27 mouse cellular contexts compared by ENCODE assay signal in the genomic region with DNA sequence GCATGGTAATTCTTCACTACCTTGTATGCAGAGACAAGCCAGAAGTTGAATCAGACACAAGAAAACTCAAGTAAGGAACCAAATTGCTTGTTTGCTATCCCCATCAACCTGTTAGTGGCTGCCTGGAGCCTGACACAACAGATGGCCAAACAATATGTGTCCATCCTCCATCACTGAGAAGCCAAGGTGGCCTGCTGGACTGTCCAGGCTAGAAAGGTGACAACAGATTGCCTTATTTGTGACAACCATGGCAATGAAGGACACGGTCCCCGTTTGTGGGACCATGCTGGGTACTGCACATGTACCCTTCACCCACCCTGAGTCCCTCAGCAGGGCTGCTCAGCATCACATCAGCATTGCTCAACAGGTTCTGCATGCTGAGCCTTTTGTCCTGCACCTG. TPM values are rescaled to one million over a fixed set of nuclear protein-coding genes. Genes with fewer than 3 reads are reported as not detected.
A peak's percentile ranks its signal among the peaks of the same experiment; 100 is the strongest.
DNase-seq lines count a peak whose midpoint lies in the region; ATAC-seq lines count a peak whose summit lies in the region.
"Had no signal": no experiment of that assay in that cellular context is flagged by ENCODE, and none has a peak within 500 bp of the region (broad histone marks: within the 10 kb centered on the region; RNA-seq: fewer than 3 reads in every experiment).

No protein-coding gene starts in this region.

- no peaks in the 10 kb centered on the region for H3K36me3 ChIP-seq in forebrain, embryonic 15.5 days
- no peaks in the 10 kb centered on the region for H3K36me3 ChIP-seq in forebrain, embryonic 13.5 days (ENCODE audit: poor library complexity, severe bottlenecking)
- no peaks in the 10 kb centered on the region for H3K36me3 ChIP-seq in neural tube, embryonic 13.5 days
- H3K36me3 ChIP-seq in neural tube, embryonic 15.5 days, result no peaks in the 10 kb centered on the region
- no peaks in the 10 kb centered on the region for H3K36me3 ChIP-seq in kidney, embryonic 16.5 days (ENCODE audit: insufficient read depth, low read length)
- H3K36me3 ChIP-seq: heart, embryonic 12.5 days; hindbrain, embryonic 13.5 days; limb, embryonic 15.5 days; stomach, embryonic 15.5 days had no signal

- no peak overlapping the region for H3K4me2 ChIP-seq in forebrain, embryonic 15.5 days (replicated peaks)
- no peak overlapping the region for H3K4me2 ChIP-seq in forebrain, embryonic 13.5 days
- H3K4me2 ChIP-seq in neural tube, embryonic 13.5 days, result no peak overlapping the region
- H3K4me2 ChIP-seq in neural tube, embryonic 15.5 days, result no peak overlapping the region
- no peak overlapping the region for H3K4me2 ChIP-seq in kidney, embryonic 16.5 days (replicated peaks; ENCODE audit: low read depth, low read length)
- H3K4me2 ChIP-seq: heart, embryonic 12.5 days; hindbrain, embryonic 13.5 days; limb, embryonic 15.5 days; stomach, embryonic 15.5 days had no signal

- peak; percentile 90 for DNase-seq in cerebellum, adult 9-10 months
- DNase-seq in gastrocnemius, postnatal 14 days, result no peak
- DNase-seq: adrenal gland, postnatal 10 days; gastrocnemius, postnatal 10 days; heart, postnatal 4 days; kidney, adult 9 months; kidney, postnatal 14 days; layer of hippocampus, adult 9-11 months; lung, adult 2 months; lung, postnatal 10 days; retina, postnatal 1 day; right cerebral cortex, postnatal 14 days had no signal

- H3K4me3 ChIP-seq in forebrain, embryonic 15.5 days, result no peak overlapping the region
- no peak overlapping the region for H3K4me3 ChIP-seq in forebrain, embryonic 13.5 days
- no peak overlapping the region for H3K4me3 ChIP-seq in neural tube, embryonic 13.5 days
- no peak overlapping the region for H3K4me3 ChIP-seq in neural tube, embryonic 15.5 days (replicated peaks)
- H3K4me3 ChIP-seq in kidney, embryonic 16.5 days (ENCODE audit: low read length), result no peak overlapping the region
- H3K4me3 ChIP-seq: heart, embryonic 12.5 days; hindbrain, embryonic 13.5 days; limb, embryonic 10.5 days; limb, embryonic 15.5 days; stomach, embryonic 15.5 days had no signal

- H3K27ac ChIP-seq in forebrain, embryonic 15.5 days (replicated peaks), result no peak overlapping the region
- no peak overlapping the region for H3K27ac ChIP-seq in forebrain, embryonic 13.5 days
- H3K27ac ChIP-seq in neural tube, embryonic 13.5 days (replicated peaks), result no peak overlapping the region
- H3K27ac ChIP-seq in neural tube, embryonic 15.5 days (replicated peaks), result no peak overlapping the region
- H3K27ac ChIP-seq in kidney, embryonic 16.5 days (ENCODE audit: low read length), result no peak overlapping the region
- H3K27ac ChIP-seq: hindbrain, embryonic 13.5 days; limb, embryonic 10.5 days; limb, embryonic 15.5 days; liver, embryonic 14.5 days; macrophage; stomach, embryonic 15.5 days had no signal

- H3K9ac ChIP-seq in forebrain, embryonic 15.5 days (replicated peaks), result no peak overlapping the region
- no peak overlapping the region for H3K9ac ChIP-seq in forebrain, embryonic 13.5 days
- no peak overlapping the region for H3K9ac ChIP-seq in neural tube, embryonic 13.5 days
- no peak overlapping the region for H3K9ac ChIP-seq in neural tube, embryonic 15.5 days (replicated peaks)
- no peak overlapping the region for H3K9ac ChIP-seq in kidney, embryonic 16.5 days (replicated peaks; ENCODE audit: low read length)
- H3K9ac ChIP-seq: heart, embryonic 12.5 days; hindbrain, embryonic 13.5 days; limb, embryonic 15.5 days; liver, embryonic 14.5 days; stomach, embryonic 15.5 days had no signal

- WGBS in forebrain, embryonic 15.5 days, result 78% methylated on average over 2 of the region's 2 CpGs
- 97% methylated on average over 2 of the region's 2 CpGs for WGBS in forebrain, embryonic 13.5 days
- 94% methylated on average over 2 of the region's 2 CpGs for WGBS in neural tube, embryonic 13.5 days
- WGBS in neural tube, embryonic 15.5 days, result 89% methylated on average over 2 of the region's 2 CpGs
- WGBS in kidney, embryonic 16.5 days, result 92% methylated on average over 2 of the region's 2 CpGs

- 0 out of 2 replicates have a peak, but pooled peaks have one; percentile 21 for ATAC-seq in forebrain, embryonic 15.5 days (replicated peaks)
- ATAC-seq in forebrain, embryonic 13.5 days, result no peak; the same call in 1 of the 2 replicates
- ATAC-seq in neural tube, embryonic 13.5 days (ENCODE audit: low read depth), result 0 out of 2 replicates have a peak, but pooled peaks have one; percentile 28
- ATAC-seq in neural tube, embryonic 15.5 days (ENCODE audit: low FRiP score), result no peak
- ATAC-seq in kidney, embryonic 16.5 days (ENCODE audit: low FRiP score, low TSS enrichment), result no peak
- no peak for ATAC-seq in megakaryocyte, adult 5-6 weeks (ENCODE audit: poor library complexity, severe bottlenecking)
- ATAC-seq: intestine, postnatal 0 days; Patski had no signal

- H3K27me3 ChIP-seq in forebrain, embryonic 15.5 days, result no peaks in the 10 kb centered on the region
- H3K27me3 ChIP-seq in forebrain, embryonic 13.5 days, result no peaks in the 10 kb centered on the region
- H3K27me3 ChIP-seq in neural tube, embryonic 13.5 days, result no peaks in the 10 kb centered on the region
- H3K27me3 ChIP-seq in neural tube, embryonic 15.5 days (replicated peaks), result no peaks in the 10 kb centered on the region
- no peaks in the 10 kb centered on the region for H3K27me3 ChIP-seq in kidney, embryonic 16.5 days (ENCODE audit: insufficient read depth, low read length)
- H3K27me3 ChIP-seq: heart, embryonic 12.5 days; hindbrain, embryonic 13.5 days; limb, embryonic 15.5 days; Patski; stomach, embryonic 15.5 days had no signal

- H3K4me1 ChIP-seq in forebrain, embryonic 15.5 days, result peaks cover 25% of the 10 kb centered on the region
- H3K4me1 ChIP-seq in forebrain, embryonic 13.5 days, result peaks cover 31% of the 10 kb centered on the region
- peaks cover 24% of the 10 kb centered on the region for H3K4me1 ChIP-seq in neural tube, embryonic 13.5 days (replicated peaks)
- peaks cover 12% of the 10 kb centered on the region for H3K4me1 ChIP-seq in neural tube, embryonic 15.5 days
- no peaks in the 10 kb centered on the region for H3K4me1 ChIP-seq in kidney, embryonic 16.5 days (ENCODE audit: insufficient read depth, low read length)
- H3K4me1 ChIP-seq: limb, embryonic 15.5 days; stomach, embryonic 15.5 days had no signal

- intact Hi-C loops in gastrocnemius, postnatal 14 days (cut with DNase I; ENCODE audit: low total_unique reads), result no loop called here

- no peaks in the 10 kb centered on the region for H3K9me3 ChIP-seq in forebrain, embryonic 15.5 days
- H3K9me3 ChIP-seq in forebrain, embryonic 13.5 days (replicated peaks), result no peaks in the 10 kb centered on the region
- no peaks in the 10 kb centered on the region for H3K9me3 ChIP-seq in neural tube, embryonic 13.5 days
- H3K9me3 ChIP-seq in neural tube, embryonic 15.5 days (replicated peaks), result no peaks in the 10 kb centered on the region
- no peaks in the 10 kb centered on the region for H3K9me3 ChIP-seq in kidney, embryonic 16.5 days (ENCODE audit: low read length)
- H3K9me3 ChIP-seq: heart, embryonic 12.5 days; hindbrain, embryonic 13.5 days; limb, embryonic 10.5 days; limb, embryonic 15.5 days; stomach, embryonic 15.5 days had no signal

RNA-seq across cellular contexts. Expression of a gene that starts 34.5 kb away (rescaled TPM):
- 17.6 and 18.4 TPM in 2 replicates for polyA plus RNA-seq in forebrain, embryonic 15.5 days (2015; fragmentation: Nextera tagmentation; extraction: Ambion mirVana)
- 10.9 and 12.4 TPM in 2 replicates for polyA plus RNA-seq in forebrain, embryonic 13.5 days (2015; fragmentation: Nextera tagmentation; extraction: Ambion mirVana)
- polyA plus RNA-seq in neural tube, embryonic 13.5 days (2015; fragmentation: Nextera tagmentation; extraction: Ambion mirVana), result 14.6 and 15.4 TPM in 2 replicates
- polyA plus RNA-seq in neural tube, embryonic 15.5 days (2015; fragmentation: Nextera tagmentation; extraction: Ambion mirVana), result 11.3 and 12.6 TPM in 2 replicates
- 5.7 and 7.2 TPM in 2 replicates for polyA plus RNA-seq in kidney, embryonic 16.5 days (2015; fragmentation: Nextera tagmentation; extraction: Ambion mirVana)
- total RNA-seq in gastrocnemius, postnatal 14 days (2021), result 1 to 10 TPM; 1.0 to 1.5 TPM
- total RNA-seq in megakaryocyte, adult 5-6 weeks (2015), result 0.21 and 0.42 TPM in 2 replicates
- 0.04 and 0.08 TPM in 2 replicates for total RNA-seq in megakaryocyte, adult 5-6 weeks (2017)

Comparison
In these comparisons a context has a peak if more than half of its experiments do, and no peak if none do; other contexts are left out.
1. ATAC-seq: peak in forebrain, embryonic 15.5 days (single experiment) and neural tube, embryonic 13.5 days (single experiment); none in forebrain, embryonic 13.5 days (single experiment), neural tube, embryonic 15.5 days (single experiment), kidney, embryonic 16.5 days (single experiment) and megakaryocyte, adult 5-6 weeks (single experiment).